Comparison of ENCODE assay signal across 8 mouse cellular contexts in the genomic region with DNA sequence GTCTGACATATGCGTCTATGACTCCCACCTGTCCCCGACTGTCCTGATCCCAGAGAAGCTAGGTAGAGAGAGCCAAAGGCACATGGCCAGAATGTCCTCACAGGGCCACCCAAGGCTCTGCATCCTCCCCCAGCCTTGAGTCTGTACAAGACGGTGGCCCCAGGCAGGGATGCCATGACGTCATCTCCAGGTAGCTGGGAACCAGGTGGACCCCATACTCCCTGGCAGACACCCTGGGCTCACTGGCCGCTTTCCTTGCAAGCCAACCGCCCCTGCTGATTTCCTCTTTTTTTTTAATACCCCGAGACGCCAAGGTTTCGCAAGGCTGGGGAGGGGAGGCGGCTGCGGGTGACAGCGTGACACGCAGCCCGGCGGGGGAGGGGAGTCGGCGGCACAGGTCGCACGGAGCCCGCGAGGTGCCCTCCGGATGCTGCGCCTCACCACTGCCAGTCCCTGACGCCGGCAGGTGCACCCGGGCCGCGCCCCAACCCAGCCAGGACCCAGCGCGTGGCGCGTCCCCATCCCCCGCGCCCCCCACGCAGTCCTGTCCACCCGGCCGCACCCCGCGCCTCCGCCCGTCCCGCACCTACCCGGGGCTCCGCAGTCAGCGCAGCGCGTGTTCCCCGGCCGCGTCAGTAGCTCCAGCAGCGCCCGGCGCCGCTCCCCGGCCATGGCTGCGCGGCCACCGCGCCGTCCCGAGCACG. TPM values are rescaled to one million over a fixed set of nuclear protein-coding genes. Genes with fewer than 3 reads are reported as not detected.
DNase-seq lines count a peak whose midpoint lies in the region; ATAC-seq and TF ChIP-seq lines count a peak whose summit lies in the region.

No protein-coding gene starts in this region.

- peak; percentile 10; the same call in 1 of the 2 replicates for ATAC-seq in embryonic facial prominence, embryonic 12.5 days (ENCODE audit: insufficient number of reproducible peaks, insufficient read depth, low FRiP score, low TSS enrichment)
- ATAC-seq in hindbrain, embryonic 13.5 days (ENCODE audit: low FRiP score), result peak; percentile 44
- ATAC-seq in limb, embryonic 11.5 days (ENCODE audit: insufficient number of reproducible peaks, low FRiP score, low TSS enrichment, low read depth), result peak; percentile 12

- no peaks in the 10 kb centered on the region for H3K36me3 ChIP-seq in ES-Bruce4 (ENCODE audit: control insufficient read depth, insufficient read depth, low read length, poor library complexity, severe bottlenecking)
- H3K36me3 ChIP-seq in embryonic facial prominence, embryonic 12.5 days, result no peaks in the 10 kb centered on the region
- no peaks in the 10 kb centered on the region for H3K36me3 ChIP-seq in hindbrain, embryonic 13.5 days
- H3K36me3 ChIP-seq in limb, embryonic 11.5 days (ENCODE audit: control insufficient read depth, insufficient read depth, low read length), result no peaks in the 10 kb centered on the region
- H3K36me3 ChIP-seq in midbrain, embryonic 10.5 days, result no peaks in the 10 kb centered on the region

- no peaks in the 10 kb centered on the region for H3K9me3 ChIP-seq in ES-Bruce4 (replicated peaks; ENCODE audit: control insufficient read depth, insufficient read depth, low read length, poor library complexity, severe bottlenecking)
- no peaks in the 10 kb centered on the region for H3K9me3 ChIP-seq in embryonic facial prominence, embryonic 12.5 days
- no peaks in the 10 kb centered on the region for H3K9me3 ChIP-seq in hindbrain, embryonic 13.5 days
- H3K9me3 ChIP-seq in limb, embryonic 11.5 days (ENCODE audit: control insufficient read depth, low read length), result no peaks in the 10 kb centered on the region
- H3K9me3 ChIP-seq in midbrain, embryonic 10.5 days (replicated peaks), result no peaks in the 10 kb centered on the region

- DNase-seq in CD4-positive helper T cell, adult 2 months (ENCODE audit: low read depth, low spot score), result peak; percentile 79
- no peak for DNase-seq in limb, embryonic 11.5 days (ENCODE audit: low spot score)
- peak; percentile 40 for DNase-seq in midbrain, embryonic 10.5 days (ENCODE audit: low spot score)
- peak; percentile 25 to 50 for DNase-seq in spleen, postnatal 14 days (ENCODE audit: low spot score in 2 of 2)
- DNase-seq in ovary, postnatal 14 days (ENCODE audit: low spot score), result no peak

- H3K27me3 ChIP-seq in ES-Bruce4 (ENCODE audit: control insufficient read depth, insufficient read depth, low read length, poor library complexity, severe bottlenecking), result no peaks in the 10 kb centered on the region
- H3K27me3 ChIP-seq in embryonic facial prominence, embryonic 12.5 days, result peaks cover 48% of the 10 kb centered on the region
- peaks cover 63% of the 10 kb centered on the region for H3K27me3 ChIP-seq in hindbrain, embryonic 13.5 days
- H3K27me3 ChIP-seq in limb, embryonic 11.5 days (ENCODE audit: control insufficient read depth, insufficient read depth, low read length), result peaks cover 38% of the 10 kb centered on the region
- H3K27me3 ChIP-seq in midbrain, embryonic 10.5 days (ENCODE audit: low read depth, poor library complexity, severe bottlenecking), result peaks cover 56% of the 10 kb centered on the region

- peaks cover 13% of the 10 kb centered on the region for H3K4me1 ChIP-seq in ES-Bruce4 (ENCODE audit: control insufficient read depth, insufficient read depth, low read length)
- H3K4me1 ChIP-seq in embryonic facial prominence, embryonic 12.5 days, result peaks cover 6% of the 10 kb centered on the region; the same call in 1 of the 2 replicates
- peaks cover 33% of the 10 kb centered on the region for H3K4me1 ChIP-seq in hindbrain, embryonic 13.5 days (replicated peaks)
- peaks cover 6% of the 10 kb centered on the region; the same call in 1 of the 2 replicates for H3K4me1 ChIP-seq in limb, embryonic 11.5 days (ENCODE audit: control insufficient read depth, insufficient read depth, low read length)
- peaks cover 15% of the 10 kb centered on the region for H3K4me1 ChIP-seq in midbrain, embryonic 10.5 days

- peak overlapping the region; percentile 77 for H3K4me3 ChIP-seq in ES-Bruce4 (ENCODE audit: low read depth, low read length)
- peak overlapping the region; percentile 54 for H3K4me3 ChIP-seq in embryonic facial prominence, embryonic 12.5 days
- peak overlapping the region; percentile 75 for H3K4me3 ChIP-seq in hindbrain, embryonic 13.5 days
- H3K4me3 ChIP-seq in limb, embryonic 11.5 days (ENCODE audit: low read depth, low read length), result peak overlapping the region; percentile 44
- peak overlapping the region; percentile 75 for H3K4me3 ChIP-seq in midbrain, embryonic 10.5 days

- H3K9ac ChIP-seq in ES-Bruce4 (ENCODE audit: low read depth, poor library complexity, severe bottlenecking), result peak overlapping the region; percentile 93
- peak overlapping the region; percentile 67 for H3K9ac ChIP-seq in embryonic facial prominence, embryonic 12.5 days
- H3K9ac ChIP-seq in hindbrain, embryonic 13.5 days, result peak overlapping the region; percentile 91
- H3K9ac ChIP-seq in limb, embryonic 11.5 days (ENCODE audit: low read length), result peak overlapping the region; percentile 49; the same call in 1 of the 2 replicates

- no peak for TF ChIP-seq POLR2A in ES-Bruce4 (IDR thresholded peaks at IDR 0.05; ENCODE audit: insufficient read depth, low read length)

- WGBS in embryonic facial prominence, embryonic 12.5 days, result 2% methylated on average over 60 of the region's 62 CpGs
- WGBS in hindbrain, embryonic 13.5 days, result 3% methylated on average over 58 of the region's 62 CpGs
- WGBS in limb, embryonic 11.5 days, result 3% methylated on average over 38 of the region's 62 CpGs
- WGBS in midbrain, embryonic 10.5 days, result 2% methylated on average over 62 of the region's 62 CpGs

- H3K4me2 ChIP-seq in embryonic facial prominence, embryonic 12.5 days (replicated peaks), result peak overlapping the region; percentile 98
- H3K4me2 ChIP-seq in hindbrain, embryonic 13.5 days, result peak overlapping the region; percentile 81
- H3K4me2 ChIP-seq in limb, embryonic 11.5 days (ENCODE audit: low read depth, severe bottlenecking), result peak overlapping the region; percentile 97

- H3K27ac ChIP-seq in ES-Bruce4 (ENCODE audit: insufficient read depth, low read length), result no peak overlapping the region
- no peak overlapping the region for H3K27ac ChIP-seq in embryonic facial prominence, embryonic 12.5 days
- peak overlapping the region; percentile 77 for H3K27ac ChIP-seq in hindbrain, embryonic 13.5 days
- no peak overlapping the region for H3K27ac ChIP-seq in limb, embryonic 11.5 days (replicated peaks; ENCODE audit: low read depth, low read length)
- H3K27ac ChIP-seq in midbrain, embryonic 10.5 days (replicated peaks), result peak overlapping the region; percentile 68

- TF ChIP-seq EP300 in ES-Bruce4 (IDR thresholded peaks at IDR 0.05; ENCODE audit: insufficient read depth, low read depth, low read length), result no peak

- TF ChIP-seq CTCF in ES-Bruce4 (IDR thresholded peaks at IDR 0.05; ENCODE audit: low read depth, low read length), result no peak

RNA-seq across cellular contexts. Expression of a gene that starts 0.6 kb away (rescaled TPM):
- 16.5 and 17.0 TPM in 2 replicates for polyA plus RNA-seq in ES-Bruce4 (2011; ENCODE audit: insufficient read depth, insufficient read length, low read depth, missing spikeins)
- 2.4 and 3.0 TPM in 2 replicates for polyA plus RNA-seq in embryonic facial prominence, embryonic 12.5 days (2016; fragmentation: Nextera tagmentation; extraction: Ambion mirVana)
- polyA plus RNA-seq in hindbrain, embryonic 13.5 days (2015; fragmentation: Nextera tagmentation; extraction: Ambion mirVana), result 24.9 and 26.5 TPM in 2 replicates
- polyA plus RNA-seq in limb, embryonic 11.5 days (2014; fragmentation: Nextera tagmentation; extraction: Ambion mirVana), result 0.17 and 0.69 TPM in 2 replicates
- 0.37 and 0.53 TPM in 2 replicates for polyA plus RNA-seq in midbrain, embryonic 10.5 days (2016; fragmentation: Nextera tagmentation; extraction: Ambion mirVana)

RNA-seq across cellular contexts. Expression of a gene that starts 26.4 kb away (rescaled TPM):
- polyA plus RNA-seq in ES-Bruce4 (2011; ENCODE audit: insufficient read depth, insufficient read length, low read depth, missing spikeins), result 19.9 and 26.1 TPM in 2 replicates
- 110 and 112 TPM in 2 replicates for polyA plus RNA-seq in embryonic facial prominence, embryonic 12.5 days (2016; fragmentation: Nextera tagmentation; extraction: Ambion mirVana)
- 116 and 124 TPM in 2 replicates for polyA plus RNA-seq in hindbrain, embryonic 13.5 days (2015; fragmentation: Nextera tagmentation; extraction: Ambion mirVana)
- 117 and 120 TPM in 2 replicates for polyA plus RNA-seq in limb, embryonic 11.5 days (2014; fragmentation: Nextera tagmentation; extraction: Ambion mirVana)
- 123 and 134 TPM in 2 replicates for polyA plus RNA-seq in midbrain, embryonic 10.5 days (2016; fragmentation: Nextera tagmentation; extraction: Ambion mirVana)

RNA-seq across cellular contexts. Expression of a gene that starts 27.6 kb away (rescaled TPM):
- polyA plus RNA-seq in ES-Bruce4 (2011; ENCODE audit: insufficient read depth, insufficient read length, low read depth, missing spikeins), result not detected in 2 replicates
- 2.6 and 4.1 TPM in 2 replicates for polyA plus RNA-seq in embryonic facial prominence, embryonic 12.5 days (2016; fragmentation: Nextera tagmentation; extraction: Ambion mirVana)
- not detected in 2 replicates for polyA plus RNA-seq in hindbrain, embryonic 13.5 days (2015; fragmentation: Nextera tagmentation; extraction: Ambion mirVana)
- not detected in 2 replicates for polyA plus RNA-seq in limb, embryonic 11.5 days (2014; fragmentation: Nextera tagmentation; extraction: Ambion mirVana)
- not detected in 2 replicates for polyA plus RNA-seq in midbrain, embryonic 10.5 days (2016; fragmentation: Nextera tagmentation; extraction: Ambion mirVana)

RNA-seq across cellular contexts. Expression of a gene that starts 52.7 kb away (rescaled TPM):
- 0.82 and 0.91 TPM in 2 replicates for polyA plus RNA-seq in ES-Bruce4 (2011; ENCODE audit: insufficient read depth, insufficient read length, low read depth, missing spikeins)
- polyA plus RNA-seq in embryonic facial prominence, embryonic 12.5 days (2016; fragmentation: Nextera tagmentation; extraction: Ambion mirVana), result 1.7 and 1.9 TPM in 2 replicates
- 1.6 and 2.4 TPM in 2 replicates for polyA plus RNA-seq in hindbrain, embryonic 13.5 days (2015; fragmentation: Nextera tagmentation; extraction: Ambion mirVana)
- polyA plus RNA-seq in limb, embryonic 11.5 days (2014; fragmentation: Nextera tagmentation; extraction: Ambion mirVana), result 1.9 and 2.3 TPM in 2 replicates
- polyA plus RNA-seq in midbrain, embryonic 10.5 days (2016; fragmentation: Nextera tagmentation; extraction: Ambion mirVana), result 1.7 and 2.0 TPM in 2 replicates

Comparison
In these comparisons a context has a peak if more than half of its experiments do, and no peak if none do; other contexts are left out.
1. DNase-seq: peak in CD4-positive helper T cell, adult 2 months (single experiment), midbrain, embryonic 10.5 days (single experiment) and spleen, postnatal 14 days (2 of 2); none in limb, embryonic 11.5 days (single experiment) and ovary, postnatal 14 days (single experiment).
2. H3K27ac ChIP-seq: peak in hindbrain, embryonic 13.5 days (single experiment) and midbrain, embryonic 10.5 days (single experiment); none in ES-Bruce4 (single experiment), embryonic facial prominence, embryonic 12.5 days (single experiment) and limb, embryonic 11.5 days (single experiment).
3. Peak in every context shown above with its lines, with median percentiles within 50 percentile points of each other: H3K4me3 ChIP-seq, H3K9ac ChIP-seq, ATAC-seq and H3K4me2 ChIP-seq.